ENCODE assay signal across 19 mouse cellular contexts in the genomic region with DNA sequence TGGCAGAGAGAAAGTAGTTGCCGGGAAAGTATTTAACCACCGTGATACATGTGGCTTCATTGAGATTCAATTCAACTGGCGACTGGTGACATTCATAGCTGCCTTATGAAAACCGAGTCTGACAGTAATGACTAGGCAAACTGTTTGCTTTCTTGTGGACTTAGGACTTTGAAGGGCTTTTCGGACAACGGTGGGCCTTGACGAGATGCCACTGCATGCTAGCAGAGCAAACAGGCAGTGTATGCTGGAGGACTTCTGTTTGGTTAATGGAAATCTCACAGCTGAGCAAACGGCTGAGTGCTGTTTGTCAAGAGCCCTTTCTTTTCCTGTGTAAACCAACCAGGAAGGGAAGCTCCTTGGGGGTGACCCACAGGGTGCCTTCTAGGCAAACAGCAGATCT.
DNase-seq lines count a peak whose midpoint lies in the region; ATAC-seq and TF ChIP-seq lines count a peak whose summit lies in the region.
"Had no signal": no experiment of that assay in that cellular context is flagged by ENCODE, and none has a peak within 500 bp of the region (broad histone marks: within the 10 kb centered on the region; RNA-seq: fewer than 3 reads in every experiment).

No protein-coding gene starts in this region.

- H3K36me3 ChIP-seq in embryonic facial prominence, embryonic 14.5 days (ENCODE audit: control insufficient read depth, insufficient read depth, low read length) = no peaks in the 10 kb centered on the region
- H3K36me3 ChIP-seq in embryonic facial prominence, embryonic 10.5 days (replicated peaks) = no peaks in the 10 kb centered on the region
- no peaks in the 10 kb centered on the region for H3K36me3 ChIP-seq in midbrain, embryonic 13.5 days
- no peaks in the 10 kb centered on the region for H3K36me3 ChIP-seq in midbrain, embryonic 15.5 days (replicated peaks)
- no peaks in the 10 kb centered on the region for H3K36me3 ChIP-seq in liver, embryonic 15.5 days (replicated peaks)
- H3K36me3 ChIP-seq: embryonic facial prominence, embryonic 15.5 days; heart, embryonic 12.5 days had no signal

- DNase-seq in embryonic facial prominence, embryonic 14.5 days (ENCODE audit: low spot score) = peak; percentile 44
- DNase-seq in embryonic facial prominence, embryonic 10.5 days (ENCODE audit: low spot score) = no peak
- peak; percentile 78 for DNase-seq in yolk sac, embryonic 10.5 days (ENCODE audit: low spot score)
- no peak for DNase-seq in layer of hippocampus, adult 2 months (ENCODE audit: low spot score in 2 of 2)
- no peak for DNase-seq in gastrocnemius, postnatal 10 days
- DNase-seq: cerebellum, adult 11 months; cerebellum, postnatal 25 days; gastrocnemius, postnatal 36 days; lung, postnatal 36 days; right cerebral cortex, postnatal 4 days; thymus, postnatal 25 days had no signal

- H3K9ac ChIP-seq in embryonic facial prominence, embryonic 14.5 days (ENCODE audit: low read depth, low read length) = no peak overlapping the region
- no peak overlapping the region for H3K9ac ChIP-seq in midbrain, embryonic 13.5 days (replicated peaks)
- no peak overlapping the region for H3K9ac ChIP-seq in midbrain, embryonic 15.5 days
- no peak overlapping the region for H3K9ac ChIP-seq in liver, embryonic 15.5 days
- H3K9ac ChIP-seq: embryonic facial prominence, embryonic 15.5 days; heart, embryonic 12.5 days had no signal

- H3K27me3 ChIP-seq in embryonic facial prominence, embryonic 14.5 days (replicated peaks; ENCODE audit: control insufficient read depth, insufficient read depth, low read length) = no peaks in the 10 kb centered on the region
- no peaks in the 10 kb centered on the region for H3K27me3 ChIP-seq in embryonic facial prominence, embryonic 10.5 days (replicated peaks; ENCODE audit: low read depth, poor library complexity, severe bottlenecking)
- no peaks in the 10 kb centered on the region for H3K27me3 ChIP-seq in midbrain, embryonic 13.5 days
- H3K27me3 ChIP-seq in midbrain, embryonic 15.5 days (replicated peaks) = no peaks in the 10 kb centered on the region
- no peaks in the 10 kb centered on the region for H3K27me3 ChIP-seq in liver, embryonic 15.5 days
- H3K27me3 ChIP-seq: embryonic facial prominence, embryonic 15.5 days; heart, embryonic 12.5 days had no signal

- no peak for TF ChIP-seq CTCF in layer of hippocampus, adult 2 months (conservative IDR thresholded peaks at IDR 0.05)

- H3K4me3 ChIP-seq in embryonic facial prominence, embryonic 14.5 days (ENCODE audit: low read depth, low read length) = no peak overlapping the region
- H3K4me3 ChIP-seq in embryonic facial prominence, embryonic 10.5 days = no peak overlapping the region
- H3K4me3 ChIP-seq in midbrain, embryonic 13.5 days (replicated peaks) = no peak overlapping the region
- no peak overlapping the region for H3K4me3 ChIP-seq in midbrain, embryonic 15.5 days
- H3K4me3 ChIP-seq in liver, embryonic 15.5 days (replicated peaks) = no peak overlapping the region
- H3K4me3 ChIP-seq in layer of hippocampus, adult 2 months = no peak overlapping the region
- H3K4me3 ChIP-seq: embryonic facial prominence, embryonic 15.5 days; heart, embryonic 12.5 days had no signal

- H3K9me3 ChIP-seq in embryonic facial prominence, embryonic 14.5 days (ENCODE audit: control insufficient read depth, low read length) = no peaks in the 10 kb centered on the region
- H3K9me3 ChIP-seq in embryonic facial prominence, embryonic 10.5 days = no peaks in the 10 kb centered on the region
- no peaks in the 10 kb centered on the region for H3K9me3 ChIP-seq in midbrain, embryonic 13.5 days
- no peaks in the 10 kb centered on the region for H3K9me3 ChIP-seq in midbrain, embryonic 15.5 days
- no peaks in the 10 kb centered on the region for H3K9me3 ChIP-seq in liver, embryonic 15.5 days (replicated peaks)
- H3K9me3 ChIP-seq: embryonic facial prominence, embryonic 15.5 days; heart, embryonic 12.5 days had no signal

- H3K27ac ChIP-seq in embryonic facial prominence, embryonic 14.5 days (replicated peaks; ENCODE audit: low read depth, low read length) = no peak overlapping the region
- H3K27ac ChIP-seq in embryonic facial prominence, embryonic 10.5 days (replicated peaks) = no peak overlapping the region
- no peak overlapping the region for H3K27ac ChIP-seq in midbrain, embryonic 13.5 days
- no peak overlapping the region for H3K27ac ChIP-seq in midbrain, embryonic 15.5 days
- peak overlapping the region; percentile 62; the same call in 1 of the 2 replicates for H3K27ac ChIP-seq in liver, embryonic 15.5 days (replicated peaks)
- H3K27ac ChIP-seq in layer of hippocampus, adult 2 months = no peak overlapping the region
- H3K27ac ChIP-seq: embryonic facial prominence, embryonic 15.5 days; kidney, postnatal 0 days had no signal

- peaks cover 14% of the 10 kb centered on the region for H3K4me1 ChIP-seq in embryonic facial prominence, embryonic 14.5 days (ENCODE audit: control insufficient read depth, insufficient read depth, low read length)
- H3K4me1 ChIP-seq in embryonic facial prominence, embryonic 10.5 days = peaks cover 14% of the 10 kb centered on the region
- no peaks in the 10 kb centered on the region; the same call in 1 of the 2 replicates for H3K4me1 ChIP-seq in midbrain, embryonic 13.5 days (replicated peaks)
- 0 out of 2 replicates have a peak, but pooled peaks cover 3% of the 10 kb centered on the region for H3K4me1 ChIP-seq in midbrain, embryonic 15.5 days
- H3K4me1 ChIP-seq in liver, embryonic 15.5 days (replicated peaks) = peaks cover 10% of the 10 kb centered on the region

- 48% methylated on average over 8 of the region's 8 CpGs for WGBS in embryonic facial prominence, embryonic 14.5 days
- whole genome bisulfite sequencing in embryonic facial prominence, embryonic 10.5 days = 55% methylated on average over 8 of the region's 8 CpGs
- WGBS in midbrain, embryonic 13.5 days = 67% methylated on average over 8 of the region's 8 CpGs
- WGBS in midbrain, embryonic 15.5 days = 58% methylated on average over 8 of the region's 8 CpGs
- WGBS in liver, embryonic 15.5 days (ENCODE audit: insufficient replicate concordance) = 45% methylated on average over 8 of the region's 8 CpGs

- ATAC-seq in embryonic facial prominence, embryonic 14.5 days (ENCODE audit: low read depth) = no peak
- ATAC-seq in midbrain, embryonic 13.5 days = peak; percentile 24; the same call in 1 of the 2 replicates
- ATAC-seq in midbrain, embryonic 15.5 days (replicated peaks) = no peak
- ATAC-seq in liver, embryonic 15.5 days (ENCODE audit: insufficient read depth) = peak; percentile 41; the same call in 1 of the 2 replicates
- ATAC-seq: activated CD4-positive, CD25-positive, alpha-beta regulatory T cell, adult 4 months; inflammation-experienced regulatory T-cells, adult 6 months had no signal

- H3K4me2 ChIP-seq in embryonic facial prominence, embryonic 14.5 days (ENCODE audit: low read depth, low read length) = no peak overlapping the region
- H3K4me2 ChIP-seq in midbrain, embryonic 13.5 days (replicated peaks) = no peak overlapping the region
- no peak overlapping the region for H3K4me2 ChIP-seq in midbrain, embryonic 15.5 days
- 0 out of 2 replicates have a peak overlapping the region, but pooled peaks have one; percentile 20 for H3K4me2 ChIP-seq in liver, embryonic 15.5 days
- H3K4me2 ChIP-seq: embryonic facial prominence, embryonic 15.5 days; heart, embryonic 12.5 days had no signal

Comparison
In these comparisons a context has a peak if more than half of its experiments do, and no peak if none do; other contexts are left out.
1. ATAC-seq: peak in midbrain, embryonic 13.5 days (single experiment) and liver, embryonic 15.5 days (single experiment); none in embryonic facial prominence, embryonic 14.5 days (single experiment) and midbrain, embryonic 15.5 days (single experiment).
2. DNase-seq: peak in embryonic facial prominence, embryonic 14.5 days (single experiment) and yolk sac, embryonic 10.5 days (single experiment); none in embryonic facial prominence, embryonic 10.5 days (single experiment), layer of hippocampus, adult 2 months (0 of 2) and gastrocnemius, postnatal 10 days (single experiment).